Mouse (Mus musculus): ENCODE measurements around the gene Cdk2ap2.

- TF ChIP-seq CTCF (IDR thresholded peaks at IDR 0.05; ENCODE audit: low read depth) (no peak), EP300 (IDR thresholded peaks at IDR 0.05; ENCODE audit: low read depth) (no peak)
These were observed 3.8 kb downstream of the Cdk2ap2 start for GRCm38 (mm10) chr19:4100718-4101261.

Measured in liver, embryonic 14.5 days (tissue).